Mouse (Mus musculus): ENCODE measurements around the gene Spata20.

The Spata20 gene

DNA sequence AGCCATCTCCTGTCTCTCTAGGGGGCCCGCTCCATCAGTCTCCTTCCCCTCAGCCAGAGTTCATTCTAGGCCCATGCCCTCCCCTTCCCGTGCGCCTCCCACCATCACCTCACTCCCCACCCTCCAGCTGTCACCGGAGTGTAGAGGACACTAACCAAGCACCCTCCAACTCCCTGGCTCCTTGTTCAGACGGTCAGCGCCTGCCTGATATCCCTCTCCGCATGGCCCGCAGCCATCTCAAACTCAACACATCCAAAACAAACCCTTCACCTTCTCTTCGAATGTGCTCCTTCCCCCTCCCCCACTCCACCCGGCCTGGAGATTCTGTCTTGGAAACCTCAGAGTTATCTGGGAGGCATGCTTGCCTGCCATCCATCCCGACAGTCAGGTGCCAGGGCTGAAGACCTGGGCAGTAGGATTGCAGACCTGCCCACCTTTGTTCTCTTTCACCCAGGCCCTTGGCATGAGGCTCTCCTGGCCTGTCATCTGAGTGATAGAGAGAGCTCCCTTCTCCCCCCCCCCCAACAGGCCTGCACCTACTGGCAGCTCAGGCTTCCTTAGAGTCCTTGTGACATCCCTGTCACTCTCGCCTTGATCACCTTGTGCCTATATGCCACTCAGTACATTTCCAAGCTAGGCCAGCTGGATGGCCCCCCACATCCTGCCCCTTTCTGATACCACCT lies 34.7 kb downstream of the Spata20 start:
- no peak for DNase-seq (ENCODE audit: low read depth)

GRCm38 (mm10) chr11:94449886-94450285 lies 36.1 kb downstream of the Spata20 start:
- no peak for DNase-seq (ENCODE audit: low read depth)

GRCm38 (mm10) chr11:94449239-94449638 lies 36.7 kb downstream of the Spata20 start:
- no peak for DNase-seq (ENCODE audit: low read depth)

DNA sequence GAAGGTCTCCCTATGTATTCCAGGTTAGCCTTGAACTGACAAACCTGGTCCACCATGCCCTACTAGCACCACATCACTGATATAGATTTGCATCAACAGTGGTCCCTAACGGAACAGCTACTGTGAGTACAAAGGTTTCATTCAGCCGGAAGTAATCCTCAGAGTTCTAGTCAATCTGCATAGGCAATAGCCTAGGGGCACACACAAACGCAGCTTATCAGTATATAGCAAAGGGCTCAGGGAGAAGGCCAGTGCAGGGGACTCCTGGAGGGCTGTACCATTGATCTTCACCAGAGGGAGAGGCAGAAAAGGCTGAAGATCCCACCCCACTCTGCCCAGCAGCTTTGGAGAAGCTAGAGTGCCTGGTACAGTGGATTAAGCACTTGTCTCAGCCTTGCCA lies 39.0 kb downstream of the Spata20 start:
- no peak for DNase-seq (ENCODE audit: low read depth)

DNA sequence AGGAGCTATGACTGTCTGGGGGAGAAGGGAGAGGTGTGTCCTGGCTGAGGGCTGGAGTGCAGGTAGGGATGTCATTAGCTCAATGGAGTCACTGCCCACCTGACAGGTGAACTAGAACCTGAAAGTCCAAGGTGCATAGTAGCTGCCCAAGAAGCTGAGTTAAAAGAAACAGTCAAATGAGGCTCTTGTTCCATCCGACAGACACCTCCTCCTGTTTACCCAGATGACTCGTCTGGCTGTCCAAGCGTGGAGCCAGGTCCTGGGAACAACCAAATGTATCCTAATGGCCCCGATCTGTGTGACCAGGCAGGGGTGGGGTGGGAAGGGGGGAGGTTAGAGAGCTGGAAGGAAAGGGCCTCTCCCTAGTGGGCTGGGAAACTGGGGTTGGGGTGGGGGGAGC lies 40.7 kb downstream of the Spata20 start:
- DNase-seq (ENCODE audit: low read depth) = no peak

GRCm38 (mm10) chr11:94444829-94445228 lies 41.1 kb downstream of the Spata20 start:
- no peak for DNase-seq (ENCODE audit: low read depth)

DNA sequence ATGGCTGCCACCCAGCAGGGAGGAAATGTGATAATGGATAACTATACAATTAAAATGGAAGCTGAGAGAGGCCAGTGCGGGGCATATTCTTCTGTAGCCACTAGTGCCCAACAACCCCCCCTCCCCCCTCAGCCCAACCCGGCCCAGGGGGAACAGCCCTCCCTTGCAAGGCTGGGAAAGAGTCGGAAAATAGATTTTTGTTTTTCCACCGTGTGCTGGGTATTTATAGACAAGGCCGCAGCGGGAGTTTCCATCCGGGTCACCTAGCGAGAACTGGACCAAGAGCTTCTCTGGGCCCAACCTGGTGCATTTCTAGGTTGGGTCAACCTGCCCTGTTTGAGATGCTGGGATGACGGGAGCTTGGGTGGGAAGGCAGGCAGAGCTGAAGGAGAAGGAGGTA lies 44.2 kb downstream of the Spata20 start:
- no peak for DNase-seq (ENCODE audit: low read depth)

DNA sequence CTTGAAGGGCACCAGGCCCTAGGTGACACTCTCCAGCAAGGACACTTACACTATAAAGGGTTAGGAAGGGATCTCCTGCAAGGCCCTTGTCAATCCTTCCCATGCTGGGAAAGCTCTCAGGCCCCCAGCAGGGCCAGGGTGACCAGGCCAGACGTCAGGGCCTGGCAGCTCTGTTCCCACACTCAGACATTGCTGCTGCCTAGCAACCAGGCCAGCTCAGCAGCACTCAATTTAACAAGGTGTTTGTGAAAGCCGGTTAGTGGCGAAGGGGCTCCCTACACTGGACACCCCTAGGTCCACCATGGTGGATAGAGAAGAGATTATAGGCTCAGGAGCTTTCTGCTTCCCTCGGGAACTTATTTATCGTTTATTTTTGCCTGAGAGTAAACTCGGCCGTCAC lies 44.9 kb downstream of the Spata20 start:
- DNase-seq (ENCODE audit: low read depth) = no peak

DNA sequence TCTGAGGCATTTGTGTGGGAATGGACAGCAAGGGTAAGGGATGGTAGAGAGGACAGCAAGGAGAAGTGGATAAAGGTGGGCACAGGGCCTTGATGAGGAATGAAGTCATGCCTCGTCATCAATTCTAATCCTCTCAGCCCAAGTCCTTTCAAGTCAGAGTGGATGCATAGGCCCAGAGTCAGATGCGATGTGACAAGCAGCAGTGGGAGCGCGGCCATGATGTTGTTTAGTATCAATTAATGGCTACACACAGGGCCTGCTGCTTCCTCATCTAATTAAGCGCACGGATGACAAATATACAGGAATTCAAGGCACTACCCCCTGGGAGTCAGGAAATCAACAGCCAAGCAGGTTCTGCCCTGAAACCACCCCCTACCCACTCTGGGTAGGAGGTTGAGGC lies 45.6 kb downstream of the Spata20 start:
- no peak for DNase-seq (ENCODE audit: low read depth)

DNA sequence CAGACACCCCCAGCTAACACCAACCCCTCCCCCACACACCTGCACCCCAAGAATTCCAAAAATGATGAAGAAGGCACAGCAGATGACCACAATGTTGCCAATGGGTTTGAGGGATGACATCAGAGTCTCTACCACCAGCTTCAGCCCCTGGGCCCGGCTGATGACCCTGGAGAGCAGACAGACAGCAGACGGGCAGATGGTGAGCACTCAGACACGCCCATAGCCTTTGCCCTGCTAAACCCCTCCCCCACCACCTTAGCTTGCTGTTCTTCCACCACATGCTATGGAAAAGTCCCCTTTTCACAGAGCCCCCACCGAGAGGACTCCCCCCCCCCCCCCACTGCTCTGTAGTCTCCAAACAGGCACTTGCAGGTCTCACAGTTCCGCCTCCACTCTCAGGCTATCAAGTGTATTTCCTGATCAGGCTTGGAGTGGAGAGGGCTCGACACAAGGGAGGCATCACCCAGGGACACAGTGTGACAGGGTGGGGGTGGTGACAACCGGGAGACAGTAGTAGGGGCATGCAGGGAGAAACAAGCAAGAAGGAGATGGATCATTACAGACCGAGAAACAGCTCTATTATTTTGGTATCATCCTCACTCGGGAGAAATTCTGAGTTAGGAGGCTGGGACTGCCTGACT lies 56.8 kb downstream of the Spata20 start:
- DNase-seq (ENCODE audit: low read depth) = no peak

Data from fibroblast of lung, adult 2 months (primary cell).